Mouse (Mus musculus) testis, postnatal 10 days (tissue): ENCODE results near the gene Frmd4b.
A peak's percentile ranks its signal among the peaks of the same experiment; 100 is the strongest.

ENCODE experiments used
- DNase-seq: peaks from one replicate; pipeline ENCODE4 v3.0.0; 2021; ENCODE audit warnings: low spot score

Frmd4b gene

DNA sequence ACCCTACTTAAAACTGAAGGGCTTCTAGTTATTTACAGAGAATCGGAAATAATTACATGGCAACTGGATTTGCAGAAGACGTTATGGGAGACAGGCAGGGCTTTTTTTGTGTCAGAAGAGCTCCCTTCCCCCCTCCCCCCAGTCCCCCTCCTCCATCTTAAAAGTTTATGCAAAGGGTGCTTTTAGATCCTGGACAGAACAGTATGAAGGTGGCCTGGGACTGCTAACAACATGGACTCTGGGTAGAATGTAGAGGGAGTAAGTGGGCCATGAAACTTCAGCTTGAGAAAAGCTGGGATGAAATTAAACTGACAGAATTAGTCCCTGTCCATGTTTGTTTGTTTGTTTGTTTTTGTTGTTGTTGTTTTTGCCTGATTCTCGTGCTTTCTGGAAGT is 304.8 kb downstream of the Frmd4b start:
- no peak for DNase-seq

DNA sequence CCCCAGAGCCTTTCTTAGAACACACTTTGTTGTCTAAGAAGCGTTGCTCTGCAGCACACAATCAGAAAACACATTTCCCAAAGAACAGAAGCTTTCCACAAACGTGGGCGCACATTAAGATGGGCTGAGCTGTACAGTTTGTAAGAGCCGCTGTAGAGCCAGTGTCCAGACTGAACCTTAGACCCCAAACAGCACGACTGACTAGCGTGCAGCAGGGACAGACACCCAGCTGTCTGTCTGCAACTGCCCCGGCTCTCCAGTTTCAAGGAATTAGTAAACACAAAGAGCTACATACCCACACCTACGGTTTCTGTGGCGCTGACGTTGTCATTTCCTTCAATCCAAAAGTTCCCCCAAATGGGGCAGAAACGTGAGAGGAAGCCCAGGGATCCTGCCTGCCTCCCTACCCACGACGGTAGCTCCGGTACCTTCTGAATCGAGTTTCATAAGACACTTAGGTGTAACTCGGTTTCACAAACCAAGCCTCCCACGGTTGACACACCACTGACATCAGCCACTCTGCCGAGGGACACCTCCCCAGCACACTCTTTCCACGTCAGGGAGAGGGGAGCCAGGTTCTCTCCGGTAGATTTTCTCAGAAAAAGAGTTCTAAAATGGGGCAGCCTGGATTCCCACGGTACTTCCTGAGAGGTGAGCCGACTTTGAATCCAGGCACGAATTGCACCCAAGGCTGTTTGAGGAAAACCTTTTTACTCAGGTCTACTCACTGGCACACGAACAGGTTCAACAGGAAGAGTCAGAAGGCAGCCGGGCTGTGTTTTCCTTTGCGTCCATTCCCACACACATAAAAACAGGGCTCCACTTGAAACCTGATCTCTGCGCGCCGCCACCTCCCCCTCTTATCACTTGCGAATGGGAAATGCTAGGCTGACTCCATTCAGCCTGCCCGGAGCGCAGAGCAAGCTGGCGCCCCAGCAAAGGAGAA is 305.5 kb downstream of the Frmd4b start:
- DNase-seq, result peak; percentile 63

- no peak for DNase-seq
Observed at GRCm38 (mm10) chr6:97310901-97311331, 306.4 kb downstream of the Frmd4b start.

DNA sequence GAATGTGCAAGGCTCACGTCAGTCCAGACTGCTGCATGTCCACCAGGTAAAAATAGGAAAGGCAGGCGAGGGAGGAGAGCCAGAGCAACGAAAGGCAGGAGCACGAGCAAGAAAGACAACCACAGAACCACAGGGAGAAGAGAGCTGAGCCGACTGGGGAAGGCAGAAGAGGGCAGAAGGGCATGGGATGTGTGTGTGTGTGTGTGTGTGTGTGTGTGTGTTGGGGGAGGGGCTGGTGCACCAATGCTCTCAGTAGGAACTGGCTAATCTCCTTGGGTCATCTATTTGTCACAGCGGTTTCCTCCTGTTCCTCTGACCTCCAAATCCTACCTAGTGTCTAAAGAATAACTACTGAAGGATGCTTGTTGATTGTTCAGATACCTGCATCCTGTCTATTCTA is 308.2 kb downstream of the Frmd4b start:
- no peak for DNase-seq

GRCm38 (mm10) chr6:97308562-97308961 is 308.8 kb downstream of the Frmd4b start:
- no peak for DNase-seq

- DNase-seq, result no peak
Observed at GRCm38 (mm10) chr6:97307231-97307630, 310.1 kb downstream of the Frmd4b start.

DNA sequence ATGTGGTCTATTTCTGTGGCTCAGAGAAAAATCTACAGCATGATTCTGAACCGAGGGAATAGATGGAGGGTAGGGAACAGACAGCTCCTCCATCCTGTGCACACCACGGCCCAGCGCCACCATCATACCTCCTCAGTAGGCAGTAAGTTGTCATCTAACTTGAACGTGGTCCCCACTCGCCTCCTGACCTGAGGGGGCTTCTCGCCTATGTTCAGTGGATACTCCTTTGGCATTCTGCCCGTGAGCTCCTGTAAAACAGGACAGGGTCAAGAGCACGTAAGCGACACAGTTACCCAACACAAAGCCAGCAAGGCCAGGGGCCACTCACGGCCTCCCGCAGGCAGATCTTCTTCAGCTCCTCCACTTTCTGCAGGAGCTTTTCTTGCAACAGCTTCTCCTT is 311.0 kb downstream of the Frmd4b start:
- no peak for DNase-seq

DNA sequence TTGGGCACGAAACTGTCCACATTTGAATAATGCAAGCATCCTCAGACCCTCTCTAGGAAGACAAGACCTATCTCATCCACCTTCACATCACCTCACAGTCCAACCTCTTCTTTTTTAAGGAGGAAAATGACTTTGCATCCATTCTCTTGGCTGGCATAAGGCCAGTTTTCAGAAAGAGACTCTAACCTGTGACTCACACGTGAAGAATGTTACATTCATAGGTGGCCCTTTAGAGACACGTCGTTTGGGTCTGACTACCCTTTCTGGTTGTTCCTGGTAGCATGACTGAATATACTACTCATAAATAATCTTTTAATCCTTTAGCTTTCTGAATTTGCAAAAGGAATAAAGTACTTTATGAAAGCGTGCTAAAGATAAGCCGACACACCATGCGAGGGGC is 311.9 kb downstream of the Frmd4b start:
- DNase-seq, result no peak

DNA sequence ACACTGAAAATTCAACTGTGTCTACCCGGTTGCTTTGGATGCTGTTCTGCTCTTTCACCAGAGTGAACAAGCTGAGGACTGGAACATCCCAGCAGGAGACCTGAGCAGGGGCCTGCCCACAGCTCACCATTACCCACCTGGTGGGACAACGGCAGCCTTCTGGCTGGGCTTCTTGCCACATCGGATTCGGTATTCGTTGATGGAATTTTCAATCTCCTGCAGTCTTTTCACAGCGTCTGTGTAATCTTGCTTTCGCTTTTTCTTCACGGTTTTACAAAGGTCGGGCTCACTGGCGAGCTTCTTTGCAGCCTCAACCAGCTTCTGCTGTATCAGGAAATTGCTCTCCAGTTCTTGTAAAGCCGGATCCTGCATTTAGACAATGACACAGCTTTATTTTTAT is 312.3 kb downstream of the Frmd4b start:
- no peak for DNase-seq

GRCm38 (mm10) chr6:97303277-97304109 is 313.8 kb downstream of the Frmd4b start:
- no peak for DNase-seq

- no peak for DNase-seq
Observed at GRCm38 (mm10) chr6:97302303-97302702, 315.0 kb downstream of the Frmd4b start.

DNA sequence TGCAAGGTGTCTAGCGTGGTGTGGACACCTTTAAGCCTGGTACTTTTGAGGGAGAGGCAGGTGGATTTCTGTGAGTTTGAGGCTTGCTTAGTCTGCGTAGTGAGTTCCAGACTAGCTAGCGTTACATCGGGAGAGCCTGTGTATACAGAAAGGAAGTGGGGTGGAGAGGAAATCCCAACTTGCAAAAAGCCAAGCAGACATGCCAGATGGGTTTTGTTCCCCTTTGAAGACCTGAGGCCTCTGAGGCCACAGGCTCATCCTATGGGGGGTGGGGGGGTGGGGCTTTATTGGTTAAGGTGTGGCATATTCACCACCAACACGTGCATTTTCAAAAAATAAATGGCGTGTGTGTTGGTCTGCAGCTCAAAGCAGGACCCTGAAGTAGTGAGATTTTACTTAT is 316.7 kb downstream of the Frmd4b start:
- no peak for DNase-seq

- DNase-seq, result no peak
Observed at GRCm38 (mm10) chr6:97300180-97300579, 317.2 kb downstream of the Frmd4b start.

DNA sequence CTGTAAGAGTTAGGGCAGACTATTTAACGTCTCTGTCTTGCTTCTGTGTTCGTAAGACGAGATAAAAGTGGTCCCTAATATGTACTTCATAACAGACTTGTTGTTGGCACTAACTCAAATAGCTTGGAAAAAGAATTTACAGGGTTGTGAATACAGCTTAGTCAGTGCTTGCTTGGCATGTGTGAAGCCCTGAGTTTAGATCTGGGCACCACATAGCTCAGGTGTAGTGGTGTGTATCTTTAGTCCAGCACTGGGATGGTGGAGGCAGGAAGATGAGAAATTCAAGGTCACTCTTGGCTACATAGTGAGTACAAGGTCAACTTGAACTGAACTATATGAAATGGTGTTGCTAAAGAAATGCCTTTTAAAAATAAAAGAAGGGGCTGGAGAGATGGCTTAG is 320.2 kb downstream of the Frmd4b start:
- no peak for DNase-seq

DNA sequence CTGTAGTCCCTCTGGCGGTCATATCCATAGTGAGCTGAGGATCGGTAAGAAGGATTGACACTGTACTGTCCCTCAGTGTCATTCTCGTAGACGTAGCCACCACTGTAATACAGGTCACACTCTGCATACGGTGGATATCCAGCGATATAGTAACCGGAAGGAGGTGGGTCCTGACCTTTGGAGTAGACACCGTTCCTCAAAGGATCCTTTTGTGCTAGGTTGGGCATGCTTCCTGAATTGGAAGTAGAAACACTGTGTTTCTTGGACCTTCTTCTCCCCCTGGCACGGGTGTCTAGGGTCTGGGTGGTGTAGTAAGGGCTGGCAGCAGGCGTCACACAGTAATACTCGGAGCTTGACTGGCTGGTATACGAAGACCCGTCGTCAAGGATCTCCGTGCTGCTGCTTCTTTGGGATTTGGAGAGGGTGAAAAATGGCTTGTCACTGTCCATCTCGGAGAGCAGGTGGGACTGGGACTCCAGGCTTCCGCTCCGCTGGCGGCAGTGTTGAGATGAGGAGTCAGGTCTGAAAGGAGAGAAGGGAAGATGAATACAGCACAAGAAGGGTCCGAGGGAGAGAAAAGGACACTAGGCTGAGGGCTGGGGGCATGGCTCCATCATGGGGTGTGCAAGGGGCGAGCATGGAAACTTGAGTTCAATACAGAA is 321.3 kb downstream of the Frmd4b start:
- no peak for DNase-seq

DNA sequence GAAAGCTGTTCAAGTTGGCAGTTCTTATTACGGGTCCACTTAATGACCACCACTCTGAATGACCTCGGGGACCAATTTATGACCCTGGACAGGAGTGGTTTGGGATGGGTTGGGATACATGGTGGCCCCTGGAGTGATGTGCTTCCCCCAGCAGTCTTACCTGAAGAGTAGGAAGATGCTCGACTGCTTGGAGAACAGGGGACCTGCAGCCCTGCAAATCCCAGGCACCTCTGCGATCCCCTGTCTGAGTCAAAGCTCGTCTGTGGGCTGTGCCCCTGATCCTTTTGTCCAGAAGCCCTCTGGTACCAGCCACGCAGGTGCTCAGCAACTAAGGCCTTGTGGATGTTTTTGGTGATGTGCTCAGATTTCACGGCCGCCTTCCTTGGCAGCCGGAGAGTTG is 321.9 kb downstream of the Frmd4b start:
- DNase-seq, result no peak

- no peak for DNase-seq
Observed at GRCm38 (mm10) chr6:97293667-97294569, 323.4 kb downstream of the Frmd4b start.

- no peak for DNase-seq
Observed at GRCm38 (mm10) chr6:97292894-97293293, 324.4 kb downstream of the Frmd4b start.

DNA sequence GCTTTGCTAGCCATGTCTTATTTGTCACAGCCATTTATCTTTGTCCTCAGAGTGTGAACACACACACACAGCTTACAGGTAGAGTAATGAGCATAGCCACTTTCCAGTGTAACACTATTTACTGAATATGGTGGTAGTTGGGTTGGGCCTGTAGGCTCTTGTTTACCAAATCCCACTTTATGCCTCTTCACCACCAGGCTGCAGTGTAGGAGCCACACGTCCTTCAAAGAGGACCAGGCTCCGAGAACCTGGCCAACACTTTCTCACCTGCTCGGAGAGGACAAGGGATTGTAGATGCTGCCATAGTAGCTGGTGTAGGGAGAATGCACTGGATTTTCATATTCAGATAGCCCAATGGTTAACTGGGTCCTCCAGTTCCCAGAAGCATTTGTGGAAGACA is 325.2 kb downstream of the Frmd4b start:
- DNase-seq, result no peak

- no peak for DNase-seq
Observed at GRCm38 (mm10) chr6:97291159-97291908, 326.0 kb downstream of the Frmd4b start.

DNA sequence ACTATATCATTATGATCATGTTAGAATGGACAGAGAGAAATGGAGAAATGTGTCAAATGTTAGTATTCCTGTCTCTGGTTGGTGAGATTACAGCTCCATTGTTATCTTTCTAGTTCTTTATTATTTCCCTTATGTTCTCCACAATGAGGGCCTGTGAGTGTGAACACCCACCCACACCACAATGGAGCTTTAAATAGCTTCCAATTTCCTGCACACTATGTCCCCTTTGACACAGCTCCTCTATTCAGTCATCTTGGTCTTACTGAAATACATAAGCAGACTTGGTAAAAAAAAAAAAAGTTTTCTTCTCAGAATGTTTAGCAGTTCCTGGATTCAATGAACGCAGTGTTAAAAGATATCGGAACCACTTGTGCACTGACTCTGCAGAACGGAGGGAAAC is 326.7 kb downstream of the Frmd4b start:
- no peak for DNase-seq
